Mouse (Mus musculus): Measurements from ENCODE around the gene Fat3.

DNA sequence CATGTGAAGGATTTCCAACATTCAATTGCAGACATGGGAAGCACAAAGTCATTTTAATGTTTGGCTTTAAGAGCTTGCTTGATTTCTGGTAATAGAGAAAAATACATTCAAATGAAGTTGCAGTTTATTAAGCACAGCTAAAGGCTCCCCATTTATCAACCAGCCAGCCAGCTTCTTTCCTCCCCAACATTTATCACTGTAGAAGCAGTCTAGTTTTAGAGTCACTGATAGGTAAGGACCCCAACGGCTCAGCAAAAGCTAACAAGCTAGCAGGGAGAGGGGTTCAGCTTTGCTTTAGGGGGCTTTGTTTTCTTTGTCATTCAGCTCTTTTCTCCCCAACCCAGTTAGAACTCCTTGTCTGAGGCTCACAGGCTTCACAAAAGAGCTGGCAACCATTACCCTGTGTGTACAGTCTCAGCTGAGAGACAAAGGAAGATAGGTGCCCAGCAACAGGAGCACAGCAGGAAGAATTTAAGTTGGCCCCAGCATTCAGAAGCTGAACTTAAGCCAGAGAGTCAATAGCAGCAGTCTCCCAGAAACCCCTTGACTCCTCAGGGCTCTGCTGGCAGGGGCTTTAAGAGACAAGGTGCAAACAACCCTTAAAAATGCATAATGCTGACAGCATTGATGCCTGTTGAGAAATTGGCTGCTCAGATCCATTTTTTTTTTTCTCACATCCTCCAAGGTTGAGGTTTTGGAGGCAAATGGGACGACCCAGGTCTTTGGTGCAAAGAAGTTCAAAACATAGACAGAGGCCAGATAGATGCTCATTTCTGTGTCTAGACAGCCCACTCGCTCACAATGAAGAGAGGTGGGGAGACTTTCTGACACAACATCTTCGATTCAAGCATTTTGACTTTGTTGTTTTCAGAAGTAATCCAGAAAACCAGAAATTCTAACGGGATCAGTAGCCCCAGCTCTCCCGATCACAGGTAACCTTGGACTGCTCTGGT, 102.1 kb downstream of the Fat3 start:
- TF ChIP-seq CTCF (conservative IDR thresholded peaks at IDR 0.05; ENCODE audit: insufficient read depth, insufficient read length, low read depth, low read length) (no peak), POLR2A (IDR thresholded peaks at IDR 0.05; ENCODE audit: low read depth, low read length) (no peak)

All from kidney, adult 2 months (tissue).